Mouse (Mus musculus) MEL (cell line): ENCODE measurements at regions not wholly inside any gene's neighbourhood (a gene's known extent, or its start where the extent isn't known, plus 50 kb on each side); places are given as distances from the start of the nearest gene placed in this dataset.

Source experiments
- CHD2 ChIP-seq: IDR thresholded peaks from 2 replicates; pipeline ENCODE4 v1.6.1; 2011; ENCODE audit warnings: low read length, improper control_type of control experiment
- CTCF ChIP-seq, 3 experiments: IDR thresholded peaks in 2 of 3; conservative IDR thresholded peaks in 1 of 3; 2 replicates each; pipeline ENCODE4 v1.5.1; 2011 to 2012; ENCODE audit warnings: low read length in 3 of 3, low read depth in 2 of 3, mild to moderate bottlenecking in 2 of 3, improper control_type of control experiment in 1 of 3, inconsistent platforms in 1 of 3, mixed read lengths in 1 of 3, moderate library complexity in 1 of 3; ENCODE audit not compliant: control insufficient read depth in 1 of 3, insufficient read depth in 1 of 3, poor library complexity in 1 of 3, severe bottlenecking in 1 of 3
- MAFK ChIP-seq: IDR thresholded peaks from 2 replicates; pipeline ENCODE4 v1.6.1; 2011; ENCODE audit warnings: low read depth, mild to moderate bottlenecking, low read length, improper control_type of control experiment, borderline replicate concordance
- MXI1 ChIP-seq: IDR thresholded peaks from 2 replicates; pipeline ENCODE4 v1.6.1; 2011; ENCODE audit warnings: mild to moderate bottlenecking, low read depth, low read length, improper control_type of control experiment

DNA sequence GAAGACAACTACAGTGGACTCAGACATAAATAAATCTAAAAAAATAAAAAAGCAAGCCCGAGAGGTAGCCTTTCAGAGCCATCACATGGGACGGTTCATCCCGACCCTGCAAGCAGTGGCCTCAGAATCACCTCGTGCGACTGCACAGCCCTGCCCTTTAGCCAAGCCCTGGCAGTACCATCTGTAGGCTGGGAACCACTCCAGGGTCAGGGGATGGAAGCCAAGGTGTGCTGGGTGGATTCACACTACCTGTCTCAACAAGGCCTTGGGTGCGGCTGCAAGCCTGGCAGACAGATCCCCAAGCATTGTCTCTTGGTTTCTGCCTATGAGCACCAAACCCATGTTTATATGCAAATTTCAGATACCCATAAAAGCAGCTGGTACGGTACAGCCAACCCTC, 115.3 kb upstream of the A530016L24Rik start:
- TF ChIP-seq CTCF (IDR thresholded peaks at IDR 0.05 in 2 of 3, conservative IDR thresholded peaks at IDR 0.05 in 1 of 3; ENCODE audit: control insufficient read depth in 1 of 3, insufficient read depth in 1 of 3, low read depth in 2 of 3, low read length in 3 of 3, poor library complexity in 1 of 3, severe bottlenecking in 1 of 3) (no peak), MAFK (no peak), MXI1 (no peak), CHD2 (no peak)
